Mouse (Mus musculus) intestine, embryonic 16.5 days (tissue): ENCODE results near the gene Atp5mpl. TPM values are rescaled to one million over a fixed set of nuclear protein-coding genes. Genes with fewer than 3 reads are reported as not detected.

Experiments
- polyA plus RNA-seq: library from polyadenylated mRNA; unstranded; fragments of >200 nt; fragmentation: Nextera tagmentation; extraction: Ambion mirVana; gene quantifications from 2 replicates; pipeline ENCODE4 v1.2.1, GENCODE M21; 2015

Atp5mpl gene
- polyA plus RNA-seq, 1 experiment from 2014 or later, result 900 TPM

Other genes starting within 250 kb of the Atp5mpl start
- 75.7 and 83.4 TPM in 2 replicates for gene Klc1, start 208.1 kb downstream of the Atp5mpl start, polyA plus RNA-seq
- 10.6 and 11.0 TPM in 2 replicates for gene Xrcc3, start 153.1 kb downstream of the Atp5mpl start, polyA plus RNA-seq
- gene Zfyve21, start 152.8 kb downstream of the Atp5mpl start, polyA plus RNA-seq, result 232 and 245 TPM in 2 replicates
- 5.6 and 7.9 TPM in 2 replicates for gene Ppp1r13b, start 58.9 kb downstream of the Atp5mpl start, polyA plus RNA-seq
- 0.20 and 0.24 TPM in 2 replicates for gene Tdrd9, start 4.6 kb upstream of the Atp5mpl start, polyA plus RNA-seq
- gene Rd3l, start 14.3 kb upstream of the Atp5mpl start, polyA plus RNA-seq, result not detected in 2 replicates
- 38.4 and 40.4 TPM in 2 replicates for gene Aspg, start 139.7 kb upstream of the Atp5mpl start, polyA plus RNA-seq
- gene Kif26a, start 179.2 kb upstream of the Atp5mpl start, polyA plus RNA-seq, result 1.9 and 2.4 TPM in 2 replicates